Mouse (Mus musculus) lung, adult 2 months (tissue): ENCODE results near the gene Trpv4.

Experiments used
- CTCF ChIP-seq: fragments of 200-500 bp; IDR thresholded peaks from 2 replicates; pipeline ENCODE4 v1.5.1; 2011; ENCODE audit warnings: mild to moderate bottlenecking, low read length, control low read depth; ENCODE audit not compliant: insufficient read depth
- POLR2A ChIP-seq: fragments of 200-500 bp; IDR thresholded peaks from 2 replicates; pipeline ENCODE4 v1.6.1; 2011; ENCODE audit warnings: low read depth, mild to moderate bottlenecking, control low read depth, low read length, borderline replicate concordance; ENCODE audit errors: extremely low read depth

DNA sequence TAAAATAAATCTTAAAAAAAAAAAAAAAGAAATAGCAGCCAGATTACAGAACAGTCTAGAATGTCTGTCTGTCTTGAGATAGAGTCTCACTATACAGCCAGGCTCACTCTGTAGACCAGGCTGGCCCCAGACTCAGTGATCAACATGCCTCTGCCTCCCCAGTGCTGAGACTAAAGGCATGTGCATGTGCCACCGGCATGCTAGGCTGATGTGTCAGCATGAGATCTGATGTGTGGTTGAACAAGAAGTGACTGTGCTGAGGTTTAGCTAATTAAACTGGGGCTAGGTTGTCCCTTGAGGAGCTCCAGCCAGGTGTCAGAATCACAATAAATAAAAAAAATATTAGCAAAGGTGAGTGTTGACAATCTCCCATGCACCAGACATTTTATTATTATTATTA lies 8.4 kb upstream of the Trpv4 start:
- TF ChIP-seq CTCF (no peak), POLR2A (no peak)
